Mouse (Mus musculus) midbrain, embryonic 16.5 days (tissue): ENCODE data around the gene Hoxa5. TPM values are rescaled to one million over a fixed set of nuclear protein-coding genes. Genes with fewer than 3 reads are reported as not detected.

Source experiments
- ATAC-seq: fragments of 200-750 bp; cut with Nextera tagmentation; 2 replicates; pipeline ENCODE4 v1.8.0; 2017; ENCODE audit warnings: moderate TSS enrichment
- H3K27ac ChIP-seq: fragments of 300-500 bp; sonication (generic); 2 replicates; pipeline ENCODE4 v1.5.1; 2014; ENCODE audit warnings: mild to moderate bottlenecking, low read length, mixed read lengths
- H3K27me3 ChIP-seq: fragments of 300-500 bp; sonication (generic); 2 replicates; pipeline ENCODE4 v1.6.1; 2014; ENCODE audit warnings: low read depth, low read length, mixed read lengths; ENCODE audit not compliant: control insufficient read depth, insufficient read depth
- H3K36me3 ChIP-seq: fragments of 300-500 bp; sonication (generic); 2 replicates; pipeline ENCODE4 v1.6.1; 2014; ENCODE audit warnings: mild to moderate bottlenecking, low read length, moderate library complexity, mixed read lengths; ENCODE audit not compliant: control insufficient read depth, insufficient read depth
- H3K4me1 ChIP-seq: fragments of 300-500 bp; sonication (generic); 2 replicates; pipeline ENCODE4 v1.6.1; 2014; ENCODE audit warnings: mild to moderate bottlenecking, low read length, mixed read lengths; ENCODE audit not compliant: control insufficient read depth, insufficient read depth
- H3K4me2 ChIP-seq: fragments of 300-500 bp; sonication (generic); 2 replicates; pipeline ENCODE4 v1.6.1; 2014; ENCODE audit warnings: mild to moderate bottlenecking, low read length, mixed read lengths
- H3K4me3 ChIP-seq: fragments of 300-500 bp; sonication (generic); 2 replicates; pipeline ENCODE4 v1.5.1; 2014; ENCODE audit warnings: low read depth, mild to moderate bottlenecking, low read length, moderate library complexity, mixed read lengths
- H3K9ac ChIP-seq: fragments of 300-500 bp; sonication (generic); 2 replicates; pipeline ENCODE4 v1.6.1; 2014; ENCODE audit warnings: low read depth, low read length, mixed read lengths
- H3K9me3 ChIP-seq: fragments of 300-500 bp; sonication (generic); replicated peaks from 2 replicates; pipeline ENCODE4 v1.6.1; 2014; ENCODE audit warnings: mild to moderate bottlenecking, low read length, mixed read lengths; ENCODE audit not compliant: control insufficient read depth, poor library complexity, severe bottlenecking
- WGBS: fragments of 180-500 bp; shearing (Covaris S2); extraction: QIAGEN DNeasy Blood & Tissue Kit; methylation state at CpG from one replicate; pipeline ENCODE4 v1.1.7; 2014; 5-methylcytosine and 5-hydroxymethylcytosine counted together
- polyA plus RNA-seq: library from polyadenylated mRNA; unstranded; fragments of >200 nt; fragmentation: Nextera tagmentation; extraction: Ambion mirVana; gene quantifications from 2 replicates; pipeline ENCODE4 v1.2.1, GENCODE M21; 2015

The Hoxa5 gene
- polyA plus RNA-seq, 1 experiment from 2014 or later, result not detected

- Histone ChIP-seq H3K27ac (no peak overlapping the region), H3K4me3 (no peak overlapping the region), H3K4me1 (peaks cover 5% of the 10 kb centered on the region), H3K27me3 (peaks cover 72% of the 10 kb centered on the region), H3K4me2 (no peak overlapping the region), H3K36me3 (no peaks in the 10 kb centered on the region), H3K9me3 (no peaks in the 10 kb centered on the region), H3K9ac (no peak overlapping the region)
- no peak for ATAC-seq
- WGBS, result 2% methylated on average over 7 of the region's 7 CpGs
Observed at GRCm38 (mm10) chr6:52171938-52172337, 32.4 kb downstream of the Hoxa5 start.

- Histone ChIP-seq H3K4me2 (no peak overlapping the region), H3K9ac (no peak overlapping the region), H3K27ac (no peak overlapping the region), H3K9me3 (no peaks in the 10 kb centered on the region), H3K27me3 (peaks cover 74% of the 10 kb centered on the region), H3K36me3 (no peaks in the 10 kb centered on the region), H3K4me3 (no peak overlapping the region), H3K4me1 (peaks cover 5% of the 10 kb centered on the region)
- WGBS, result 7% methylated on average over 4 of the region's 4 CpGs
- ATAC-seq, result no peak
Observed at GRCm38 (mm10) chr6:52171331-52171730, 33.1 kb downstream of the Hoxa5 start.

DNA sequence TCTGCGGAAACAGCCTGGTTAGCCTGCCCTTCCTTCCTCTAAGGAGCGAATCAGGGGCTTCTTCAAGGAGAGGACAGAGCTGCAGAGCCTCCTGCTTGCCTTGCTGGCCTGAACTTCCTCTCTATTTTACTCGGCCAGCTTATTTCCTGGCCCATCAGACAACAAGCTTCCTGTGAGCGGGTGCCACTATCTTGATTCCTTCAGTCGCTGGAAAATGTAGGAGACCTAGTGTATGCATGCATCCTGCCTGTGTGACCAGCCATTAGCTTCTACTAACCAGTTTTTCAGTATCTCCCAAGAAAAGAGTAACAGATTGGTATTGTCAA, 33.5 kb downstream of the Hoxa5 start:
- Histone ChIP-seq H3K4me3 (no peak overlapping the region), H3K27me3 (peaks cover 71% of the 10 kb centered on the region)

GRCm38 (mm10) chr6:52170166-52170897, 34.1 kb downstream of the Hoxa5 start:
- peaks cover 74% of the 10 kb centered on the region for H3K27me3 ChIP-seq

More for the DNA sequence above, 33.5 kb downstream of the Hoxa5 start:
- no peak for ATAC-seq
- Histone ChIP-seq H3K9me3 (no peaks in the 10 kb centered on the region), H3K9ac (no peak overlapping the region), H3K4me1 (peaks cover 5% of the 10 kb centered on the region), H3K36me3 (no peaks in the 10 kb centered on the region), H3K4me2 (no peak overlapping the region), H3K27ac (no peak overlapping the region)
- WGBS, result 6% methylated on average over 5 of the region's 5 CpGs

GRCm38 (mm10) chr6:52169499-52170165, 34.8 kb downstream of the Hoxa5 start:
- Histone ChIP-seq H3K9me3 (no peaks in the 10 kb centered on the region), H3K4me3 (no peak overlapping the region), H3K9ac (no peak overlapping the region), H3K27ac (no peak overlapping the region), H3K4me1 (peaks cover 3% of the 10 kb centered on the region; the same call in 1 of the 2 replicates), H3K4me2 (no peak overlapping the region), H3K36me3 (no peaks in the 10 kb centered on the region), H3K27me3 (peaks cover 71% of the 10 kb centered on the region)
- no peak for ATAC-seq
- WGBS, result 5% methylated on average over 16 of the region's 16 CpGs

More at GRCm38 (mm10) chr6:52170166-52170897, 34.1 kb downstream of the Hoxa5 start:
- WGBS, result under 1% methylated on average over 40 of the region's 40 CpGs
- Histone ChIP-seq H3K4me3 (no peak overlapping the region), H3K9ac (no peak overlapping the region), H3K36me3 (no peaks in the 10 kb centered on the region), H3K4me2 (no peak overlapping the region), H3K9me3 (no peaks in the 10 kb centered on the region), H3K4me1 (peaks cover 3% of the 10 kb centered on the region; the same call in 1 of the 2 replicates), H3K27ac (no peak overlapping the region)
- no peak for ATAC-seq

DNA sequence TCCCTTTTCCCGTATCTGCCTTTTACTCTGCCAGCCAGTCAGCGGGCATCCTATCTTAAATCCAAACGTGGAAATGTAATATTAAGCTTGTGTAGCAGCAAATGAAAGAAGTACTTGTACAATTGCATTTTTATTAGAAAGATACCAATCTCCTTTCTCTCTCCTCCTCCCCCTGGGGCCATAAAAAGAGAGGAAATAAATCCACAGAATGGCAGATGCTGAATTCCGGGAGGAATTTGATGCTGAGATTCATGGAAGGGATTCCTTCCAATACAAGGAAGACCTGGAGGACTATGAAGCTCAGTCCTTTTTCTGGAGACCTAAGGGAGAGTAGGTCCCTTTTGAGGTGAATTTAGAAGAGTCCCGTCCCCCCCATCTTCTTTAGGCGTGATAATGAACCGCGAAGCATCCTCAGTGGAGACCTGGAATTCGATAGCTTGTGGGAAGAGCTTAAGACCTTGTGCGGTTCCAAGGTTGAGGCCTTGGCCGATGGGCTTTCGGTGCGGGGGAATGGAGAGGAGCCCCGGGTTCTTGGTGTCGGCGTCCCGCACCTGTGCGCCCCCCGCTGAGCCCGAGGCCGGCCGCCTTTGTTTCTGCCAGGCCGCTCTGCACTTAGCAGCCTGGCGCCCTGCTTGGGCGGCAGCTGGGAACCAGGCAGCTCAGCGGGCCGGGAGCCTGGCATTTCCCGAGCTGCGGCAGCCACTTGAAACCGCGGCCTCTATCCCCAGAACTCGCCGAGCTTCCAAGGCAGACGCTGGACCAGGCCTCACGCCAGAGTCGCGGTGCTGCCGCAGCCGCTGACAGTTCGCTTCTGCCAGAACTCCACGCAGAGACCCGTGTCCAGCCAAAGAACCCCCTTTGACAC, 36.0 kb downstream of the Hoxa5 start:
- WGBS, result under 1% methylated on average over 42 of the region's 42 CpGs
- peaks cover 3% of the 10 kb centered on the region; the same call in 1 of the 2 replicates for H3K4me1 ChIP-seq
- H3K9me3 ChIP-seq, result no peaks in the 10 kb centered on the region
- peaks cover 74% of the 10 kb centered on the region for H3K27me3 ChIP-seq
- no peak overlapping the region for H3K27ac ChIP-seq
- H3K4me3 ChIP-seq, result no peak overlapping the region
- no peak overlapping the region for H3K9ac ChIP-seq
- no peaks in the 10 kb centered on the region for H3K36me3 ChIP-seq
- no peak for ATAC-seq
- H3K4me2 ChIP-seq, result no peak overlapping the region

DNA sequence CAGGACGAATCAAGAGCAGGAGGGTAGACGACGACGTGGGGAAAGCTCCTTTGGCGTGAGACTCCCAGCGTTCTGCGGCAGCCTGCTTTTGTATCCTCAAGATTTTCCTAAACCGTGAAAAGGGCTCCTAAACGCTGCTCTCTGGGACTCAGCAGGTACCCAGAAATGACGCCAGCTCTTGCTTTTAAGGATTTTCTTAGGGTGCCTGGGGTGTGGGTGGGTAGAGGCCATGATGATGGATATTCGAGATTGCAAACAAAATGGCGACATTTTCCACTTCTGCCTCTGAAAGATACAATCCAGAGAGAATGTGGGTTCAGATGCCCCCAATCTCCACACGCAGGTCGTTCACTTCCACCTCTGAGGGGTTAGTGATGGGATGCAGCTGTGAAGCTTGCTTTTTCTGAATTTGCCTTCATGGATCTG, 36.6 kb downstream of the Hoxa5 start:
- H3K4me2 ChIP-seq, result no peak overlapping the region

GRCm38 (mm10) chr6:52167176-52167575, 37.2 kb downstream of the Hoxa5 start:
- Histone ChIP-seq H3K9me3 (no peaks in the 10 kb centered on the region), H3K27ac (no peak overlapping the region), H3K36me3 (no peaks in the 10 kb centered on the region), H3K4me1 (no peaks in the 10 kb centered on the region), H3K4me2 (no peak overlapping the region), H3K4me3 (no peak overlapping the region), H3K27me3 (peaks cover 71% of the 10 kb centered on the region), H3K9ac (no peak overlapping the region)
- ATAC-seq, result no peak
- whole genome bisulfite sequencing, result 5% methylated on average over 1 of the region's 1 CpGs

More for the DNA sequence above, 36.6 kb downstream of the Hoxa5 start:
- ATAC-seq, result no peak
- Histone ChIP-seq H3K9me3 (no peaks in the 10 kb centered on the region), H3K36me3 (no peaks in the 10 kb centered on the region), H3K9ac (no peak overlapping the region), H3K4me1 (peaks cover 3% of the 10 kb centered on the region; the same call in 1 of the 2 replicates), H3K27ac (no peak overlapping the region), H3K4me3 (no peak overlapping the region), H3K27me3 (peaks cover 74% of the 10 kb centered on the region)
- under 1% methylated on average over 14 of the region's 14 CpGs for whole genome bisulfite sequencing
